In genomic region chrX:75777461-75777860, GRCm38 (mm10) we compare ENCODE assay signal across 14 mouse cellular contexts.
A peak's percentile ranks its signal among the peaks of the same experiment; 100 is the strongest.
DNase-seq lines count a peak whose midpoint lies in the region; ATAC-seq and TF ChIP-seq lines count a peak whose summit lies in the region.
"Had no signal": no experiment of that assay in that cellular context is flagged by ENCODE, and none has a peak within 500 bp of the region (broad histone marks: within the 10 kb centered on the region; RNA-seq: fewer than 3 reads in every experiment).

No protein-coding gene starts in this region.

- H3K27ac ChIP-seq in hindbrain, embryonic 11.5 days (ENCODE audit: low read depth, low read length), result no peak overlapping the region
- no peak overlapping the region for H3K27ac ChIP-seq in hindbrain, embryonic 13.5 days
- H3K27ac ChIP-seq in lung, postnatal 0 days (ENCODE audit: low read length), result no peak overlapping the region
- H3K27ac ChIP-seq: forebrain, embryonic 10.5 days; midbrain, embryonic 15.5 days had no signal

- no peak overlapping the region for H3K9ac ChIP-seq in hindbrain, embryonic 11.5 days (ENCODE audit: low read depth, low read length)
- H3K9ac ChIP-seq in hindbrain, embryonic 13.5 days, result no peak overlapping the region
- no peak overlapping the region for H3K9ac ChIP-seq in lung, postnatal 0 days (replicated peaks; ENCODE audit: low read depth)
- H3K9ac ChIP-seq: midbrain, embryonic 15.5 days had no signal

- H3K27me3 ChIP-seq in hindbrain, embryonic 11.5 days (ENCODE audit: control insufficient read depth, insufficient read depth, low read length), result no peaks in the 10 kb centered on the region
- no peaks in the 10 kb centered on the region for H3K27me3 ChIP-seq in hindbrain, embryonic 13.5 days
- H3K27me3 ChIP-seq in lung, postnatal 0 days (replicated peaks; ENCODE audit: insufficient read depth, low read length), result no peaks in the 10 kb centered on the region
- no peaks in the 10 kb centered on the region for H3K27me3 ChIP-seq in E14TG2a.4 (ENCODE audit: insufficient read depth, low read length)
- H3K27me3 ChIP-seq: midbrain, embryonic 15.5 days had no signal

- no peaks in the 10 kb centered on the region for H3K4me1 ChIP-seq in hindbrain, embryonic 11.5 days (replicated peaks; ENCODE audit: control insufficient read depth, insufficient read depth, low read length)
- H3K4me1 ChIP-seq in hindbrain, embryonic 13.5 days (replicated peaks), result no peaks in the 10 kb centered on the region
- H3K4me1 ChIP-seq in lung, postnatal 0 days (ENCODE audit: insufficient read depth, low read depth, low read length), result no peaks in the 10 kb centered on the region
- no peaks in the 10 kb centered on the region for H3K4me1 ChIP-seq in lung, adult 2 months (ENCODE audit: control insufficient read depth, insufficient read depth, low read length)
- peaks cover 19% of the 10 kb centered on the region for H3K4me1 ChIP-seq in E14TG2a.4 (replicated peaks; ENCODE audit: low read depth, low read length)
- H3K4me1 ChIP-seq: forebrain, embryonic 10.5 days; midbrain, embryonic 15.5 days had no signal

- no peak for TF ChIP-seq EP300 in lung, postnatal 0 days (IDR thresholded peaks at IDR 0.05)

- no peaks in the 10 kb centered on the region for H3K9me3 ChIP-seq in hindbrain, embryonic 11.5 days (ENCODE audit: control insufficient read depth, low read length)
- no peaks in the 10 kb centered on the region for H3K9me3 ChIP-seq in hindbrain, embryonic 13.5 days
- no peaks in the 10 kb centered on the region for H3K9me3 ChIP-seq in lung, postnatal 0 days (ENCODE audit: low read length)
- H3K9me3 ChIP-seq in E14TG2a.4 (ENCODE audit: low read length), result no peaks in the 10 kb centered on the region
- H3K9me3 ChIP-seq: forebrain, embryonic 10.5 days; midbrain, embryonic 15.5 days had no signal

- no peak for ATAC-seq in hindbrain, embryonic 11.5 days (ENCODE audit: low FRiP score)
- no peak for ATAC-seq in hindbrain, embryonic 13.5 days (ENCODE audit: low FRiP score)
- ATAC-seq in lung, postnatal 0 days, result no peak
- ATAC-seq: inflammation-experienced regulatory T-cells, adult 6 months; midbrain, embryonic 15.5 days had no signal

- no peak for TF ChIP-seq POLR2A in lung, adult 2 months (IDR thresholded peaks at IDR 0.05; ENCODE audit: borderline replicate concordance, extremely low read depth, low read depth, low read length)

- peak; percentile 44 for TF ChIP-seq CTCF in lung, postnatal 0 days (IDR thresholded peaks at IDR 0.05)
- TF ChIP-seq CTCF in lung, adult 2 months (IDR thresholded peaks at IDR 0.05; ENCODE audit: insufficient read depth, low read length), result no peak
- TF ChIP-seq CTCF in E14TG2a.4 (conservative IDR thresholded peaks at IDR 0.05; ENCODE audit: low read length), result peak; percentile 75

- H3K4me3 ChIP-seq in hindbrain, embryonic 11.5 days (ENCODE audit: low read depth, low read length), result no peak overlapping the region
- no peak overlapping the region for H3K4me3 ChIP-seq in hindbrain, embryonic 13.5 days
- H3K4me3 ChIP-seq in lung, postnatal 0 days (ENCODE audit: low read depth, low read length), result no peak overlapping the region
- no peak overlapping the region for H3K4me3 ChIP-seq in lung, adult 2 months (replicated peaks; ENCODE audit: extremely low read depth, low read depth, low read length)
- H3K4me3 ChIP-seq in E14TG2a.4 (replicated peaks; ENCODE audit: low read length), result no peak overlapping the region
- H3K4me3 ChIP-seq: forebrain, embryonic 10.5 days; midbrain, embryonic 15.5 days had no signal

- 88% methylated on average over 2 of the region's 2 CpGs for WGBS in hindbrain, embryonic 11.5 days
- WGBS in hindbrain, embryonic 13.5 days, result 95% methylated on average over 2 of the region's 2 CpGs
- WGBS in lung, postnatal 0 days, result 83% methylated on average over 2 of the region's 2 CpGs
- 89% methylated on average over 2 of the region's 2 CpGs for WGBS in lung, adult 2 months

- peak; percentile 2 for DNase-seq in hindbrain, embryonic 11.5 days (ENCODE audit: low spot score)
- DNase-seq in lung, postnatal 0 days (ENCODE audit: low spot score), result no peak
- no peak for DNase-seq in lung, adult 2 months
- peak; percentile 65 for DNase-seq in ZHBTc4 (ENCODE audit: low read depth, low spot score)
- DNase-seq in testis, postnatal 10 days (ENCODE audit: low spot score), result no peak
- DNase-seq in layer of hippocampus, adult 9-10 months (ENCODE audit: low spot score), result no peak
- DNase-seq: adrenal gland, postnatal 10 days; cerebellum, adult 2 months; kidney, postnatal 36 days had no signal

- no peak overlapping the region for H3K4me2 ChIP-seq in hindbrain, embryonic 11.5 days (replicated peaks; ENCODE audit: low read depth, low read length)
- no peak overlapping the region for H3K4me2 ChIP-seq in hindbrain, embryonic 13.5 days
- no peak overlapping the region for H3K4me2 ChIP-seq in lung, postnatal 0 days (replicated peaks; ENCODE audit: low read depth, low read length)
- H3K4me2 ChIP-seq: midbrain, embryonic 15.5 days had no signal

- H3K36me3 ChIP-seq in hindbrain, embryonic 11.5 days (ENCODE audit: control insufficient read depth, insufficient read depth, low read length), result no peaks in the 10 kb centered on the region
- no peaks in the 10 kb centered on the region for H3K36me3 ChIP-seq in hindbrain, embryonic 13.5 days
- no peaks in the 10 kb centered on the region for H3K36me3 ChIP-seq in lung, postnatal 0 days (ENCODE audit: insufficient read depth, low read length)
- H3K36me3 ChIP-seq in E14TG2a.4 (ENCODE audit: insufficient read depth, low read length), result no peaks in the 10 kb centered on the region
- H3K36me3 ChIP-seq: forebrain, embryonic 10.5 days; midbrain, embryonic 15.5 days had no signal

Comparison
In these comparisons a context has a peak if more than half of its experiments do, and no peak if none do; other contexts are left out.
1. DNase-seq: peak in hindbrain, embryonic 11.5 days (single experiment) and ZHBTc4 (single experiment); none in lung, postnatal 0 days (single experiment), lung, adult 2 months (single experiment), testis, postnatal 10 days (single experiment) and layer of hippocampus, adult 9-10 months (single experiment).